Mouse (Mus musculus) layer of hippocampus, postnatal 14 days (tissue): ENCODE measurements around the gene Acot4. TPM values are rescaled to one million over a fixed set of nuclear protein-coding genes. Genes with fewer than 3 reads are reported as not detected.
"Not testable (repeated sequence)": the region's sequence is repeated elsewhere in the genome, so short reads cannot be mapped to it uniquely, and the experiment has no call there.

ENCODE experiments used
- DNase-seq, 2 experiments: peaks; one replicate each; pipeline ENCODE4 v3.0.0; 2021 to 2022; ENCODE audit warnings: low spot score in 2 of 2, mixed read lengths in 1 of 2
- total RNA-seq, 2 experiments: library from RNA; stranded (reverse); gene quantifications; 2 replicates each; pipeline ENCODE4 v1.2.3; 2021

Acot4 gene
- total RNA-seq, 2 experiments from 2014 or later, result 2.2 to 4.4 TPM

DNA sequence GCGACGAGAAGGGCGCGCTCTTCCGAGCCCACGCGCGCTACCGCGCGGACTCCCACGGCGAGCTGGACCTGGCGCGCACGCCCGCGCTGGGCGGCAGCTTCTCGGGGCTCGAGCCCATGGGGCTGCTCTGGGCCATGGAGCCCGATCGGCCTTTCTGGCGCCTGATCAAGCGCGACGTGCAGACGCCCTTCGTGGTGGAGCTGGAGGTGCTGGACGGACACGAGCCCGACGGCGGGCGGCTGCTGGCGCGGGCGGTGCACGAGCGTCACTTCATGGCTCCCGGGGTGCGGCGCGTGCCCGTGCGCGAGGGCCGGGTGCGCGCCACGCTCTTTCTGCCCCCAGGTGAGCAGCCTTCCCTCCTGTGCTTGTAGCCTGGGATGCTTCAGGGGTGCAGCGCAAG lies 31.4 kb downstream of the Acot4 start:
- DNase-seq, result peak in 1 of 2 experiments; percentile 34

DNA sequence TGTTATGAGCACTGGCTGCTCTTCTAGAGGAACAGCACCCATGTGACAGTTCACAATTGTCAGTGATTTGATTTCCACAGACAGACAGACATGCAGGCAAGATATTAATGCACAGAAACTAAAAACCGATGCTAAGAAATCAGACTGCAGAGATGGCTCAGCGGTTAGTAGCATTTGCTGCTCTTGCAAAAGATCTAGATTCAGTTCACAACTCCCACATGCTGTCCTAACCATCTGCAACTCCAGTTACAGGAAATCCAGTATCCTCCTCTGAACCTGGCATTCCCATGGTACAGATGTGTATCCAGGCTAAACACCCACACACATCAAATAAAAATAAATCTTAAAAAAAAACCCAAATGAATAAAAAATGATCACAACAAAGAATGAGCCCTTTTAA lies 33.5 kb downstream of the Acot4 start:
- DNase-seq, result peak in 1 of 2 experiments; percentile 64

DNA sequence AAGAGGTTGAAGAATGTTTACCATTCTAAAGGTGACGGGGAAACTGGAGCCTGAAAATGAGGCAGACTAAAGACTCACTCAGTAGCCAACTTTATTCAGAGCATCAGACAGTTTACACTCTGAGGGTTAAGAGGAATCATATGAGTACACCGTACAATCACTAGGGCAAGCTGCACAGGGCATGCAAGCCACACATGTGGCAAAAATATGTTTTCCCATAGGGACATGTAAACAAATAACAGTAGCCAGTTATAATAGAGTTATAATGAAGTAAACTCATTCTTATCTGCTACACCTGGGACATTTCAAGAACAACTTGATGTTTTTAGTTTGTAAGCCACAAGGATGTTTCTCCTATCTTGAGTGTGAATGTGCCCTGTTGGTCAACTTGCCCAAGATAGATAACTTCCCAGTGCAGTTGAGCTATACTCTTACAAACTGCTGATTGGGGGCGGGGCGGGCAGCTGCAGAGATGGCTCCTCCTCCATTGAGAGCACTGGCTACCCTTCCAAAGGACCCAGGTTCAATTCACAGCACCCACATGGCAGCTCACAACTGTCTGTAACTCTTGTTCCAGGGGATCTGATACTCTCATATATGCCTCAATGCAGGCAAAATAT lies 39.3 kb downstream of the Acot4 start:
- DNase-seq, result no peak

DNA sequence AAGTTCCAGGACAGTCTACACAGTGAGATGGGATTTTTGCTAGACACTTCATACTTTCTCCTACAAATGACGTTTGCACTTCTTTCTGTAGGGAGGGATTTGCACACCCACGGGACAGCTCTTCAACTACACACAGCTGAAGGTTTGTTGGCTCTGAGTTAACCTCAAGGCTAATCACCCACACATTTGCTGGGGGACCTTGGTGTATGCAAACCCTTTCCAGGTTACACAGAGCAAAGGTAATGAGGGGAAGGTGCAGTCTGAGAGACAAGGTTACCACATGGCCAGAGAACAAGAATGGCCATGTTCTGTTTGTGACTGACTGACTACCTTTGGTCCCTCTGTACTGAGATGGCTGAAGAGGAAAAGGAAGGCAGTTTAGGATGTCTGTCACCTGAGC lies 45.7 kb downstream of the Acot4 start:
- DNase-seq, result no peak

DNA sequence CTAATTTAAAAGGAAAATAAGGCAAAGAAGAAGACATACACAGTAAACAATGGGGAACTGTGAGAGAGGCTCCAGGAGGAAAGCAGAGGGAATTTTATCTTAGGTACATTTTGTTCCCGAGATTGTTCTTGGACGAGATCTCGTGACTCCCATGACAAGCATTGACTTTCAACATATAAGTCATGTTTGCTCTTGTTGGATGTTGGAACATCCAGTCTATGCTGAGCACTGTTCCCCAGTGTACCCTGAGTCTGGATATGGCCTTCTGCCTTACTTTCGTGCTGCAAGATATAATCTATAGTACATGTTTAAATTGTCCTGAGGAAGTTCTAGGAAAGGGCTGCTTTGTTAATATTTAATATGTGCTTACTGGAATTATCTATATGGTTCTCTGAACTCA lies 46.4 kb downstream of the Acot4 start:
- no peak for DNase-seq

DNA sequence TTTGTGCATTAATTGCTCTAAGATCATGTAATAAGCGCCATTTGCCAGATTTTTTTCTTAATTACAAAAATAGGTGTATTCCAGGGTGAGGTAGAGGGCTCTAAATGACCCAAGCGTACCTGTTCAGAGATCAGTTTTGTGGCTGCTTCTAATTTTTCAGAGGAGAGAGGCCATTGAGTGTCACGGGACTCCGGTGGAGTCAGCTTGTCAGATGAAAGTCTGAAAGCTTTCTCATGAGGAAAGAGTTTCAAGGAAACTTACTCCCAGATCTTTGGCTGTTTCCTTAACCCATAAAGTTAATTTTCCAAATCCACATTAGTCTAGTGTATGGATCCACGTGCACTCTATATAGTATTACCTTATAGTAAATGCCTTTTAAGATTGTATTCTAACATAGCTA lies 56.5 kb downstream of the Acot4 start:
- not testable (repeated sequence) for DNase-seq

Other genes with a start within 250 kb of the Acot4 start
- 10 to 100 TPM; 31.6 to 32.1 TPM for gene Numb, start 116.4 kb upstream of the Acot4 start, total RNA-seq
- 10 to 100 TPM; 14.0 to 15.8 TPM for gene Riox1, start 87.8 kb upstream of the Acot4 start, total RNA-seq
- under 1 TPM in 1 of 2 experiments, not detected in 1; 0.12 TPM for gene Heatr4, start 53.5 kb upstream of the Acot4 start, total RNA-seq
- gene Acot2, start 50.5 kb upstream of the Acot4 start, total RNA-seq, result 10 to 100 TPM; 15.0 to 15.3 TPM
- gene Acot1, start 28.9 kb upstream of the Acot4 start, total RNA-seq, result 10 to 100 TPM; 20.7 to 23.9 TPM
- not detected for gene Gm49366, start 556 bp downstream of the Acot4 start, total RNA-seq
- gene Acot3, start 13.8 kb downstream of the Acot4 start, total RNA-seq, result 1 to 10 TPM; 1.2 to 1.8 TPM
- gene Acot5, start 30.9 kb downstream of the Acot4 start, total RNA-seq, result 1 to 10 TPM; 6.2 to 6.5 TPM
- gene Acot6, start 62.3 kb downstream of the Acot4 start, total RNA-seq, result 1 to 10 TPM; 4.7 to 5.0 TPM
- 100 to 1,000 TPM in 1 of 2 experiments, 10 to 100 TPM in 1; 94.3 to 102 TPM for gene Dnal1, start 76.0 kb downstream of the Acot4 start, total RNA-seq
- gene Pnma1, start 110.1 kb downstream of the Acot4 start, total RNA-seq, result 1 to 10 TPM; 3.3 to 4.5 TPM
- gene Elmsan1, start 180.5 kb downstream of the Acot4 start, total RNA-seq, result 10 to 100 TPM; 17.0 to 18.1 TPM
- 10 to 100 TPM; 38.9 to 39.4 TPM for gene Ptgr2, start 246.9 kb downstream of the Acot4 start, total RNA-seq